Mouse (Mus musculus) kidney, adult 2 months (tissue): Measurements from ENCODE around the gene Dcaf8.

ENCODE experiments used
- CTCF ChIP-seq: fragments of 200-500 bp; conservative IDR thresholded peaks from 2 replicates; pipeline ENCODE4 v1.5.1; 2011; ENCODE audit warnings: low read depth, mild to moderate bottlenecking, control low read depth, low read length, moderate library complexity, mixed read lengths; ENCODE audit not compliant: insufficient read depth, insufficient read length
- POLR2A ChIP-seq: fragments of 200-500 bp; IDR thresholded peaks from one replicate; pipeline ENCODE4 v1.6.1; 2011; ENCODE audit warnings: low read depth, low read length, control low read depth

DNA sequence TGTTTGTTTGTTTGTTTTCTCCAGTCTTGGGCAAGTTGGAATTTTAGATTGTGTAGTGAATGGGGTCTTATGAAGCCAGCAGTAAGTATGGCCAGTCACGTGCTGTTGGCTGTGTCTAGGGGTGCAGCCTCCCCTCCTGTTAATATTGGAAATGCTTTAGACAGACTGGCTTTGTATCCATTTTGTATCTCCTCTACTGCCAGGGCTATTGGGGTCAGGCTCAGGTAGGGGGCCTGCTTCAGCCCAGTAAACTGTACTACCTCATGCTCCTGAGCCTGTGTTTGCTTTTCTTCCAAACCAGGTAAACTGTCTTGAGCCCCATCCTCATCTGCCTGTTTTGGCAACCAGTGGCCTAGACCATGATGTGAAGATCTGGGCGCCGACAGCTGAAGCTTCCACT lies 44.3 kb downstream of the Dcaf8 start:
- TF ChIP-seq POLR2A (no peak), CTCF (no peak)
